Mouse (Mus musculus): ENCODE measurements around the gene Ripk3. TPM values are rescaled to one million over a fixed set of nuclear protein-coding genes. Genes with fewer than 3 reads are reported as not detected.

The Ripk3 gene
- polyA plus RNA-seq, 1 experiment: 7.5 TPM

GRCm38 (mm10) chr14:55747051-55747847 lies 41.4 kb downstream of the Ripk3 start:
- WGBS: 90% methylated on average over 10 of the region's 10 CpGs
- DNase-seq: no peak
- Histone ChIP-seq H3K4me3 (replicated peaks; ENCODE audit: extremely low read depth, low read depth, low read length) (no peak overlapping the region), H3K4me1 (ENCODE audit: control insufficient read depth, insufficient read depth, low read length) (peaks cover 11% of the 10 kb centered on the region)
- TF ChIP-seq CTCF (IDR thresholded peaks at IDR 0.05; ENCODE audit: insufficient read depth, low read length) (no peak), POLR2A (IDR thresholded peaks at IDR 0.05; ENCODE audit: borderline replicate concordance, extremely low read depth, low read depth, low read length) (no peak)

GRCm38 (mm10) chr14:55745861-55746237 lies 42.8 kb downstream of the Ripk3 start:
- TF ChIP-seq CTCF (IDR thresholded peaks at IDR 0.05; ENCODE audit: insufficient read depth, low read length): no peak
- no peak for TF ChIP-seq POLR2A (IDR thresholded peaks at IDR 0.05; ENCODE audit: borderline replicate concordance, extremely low read depth, low read depth, low read length)
- H3K4me1 ChIP-seq (ENCODE audit: control insufficient read depth, insufficient read depth, low read length): peaks cover 11% of the 10 kb centered on the region
- no peak for DNase-seq
- peak overlapping the region; percentile 86 for H3K4me3 ChIP-seq (replicated peaks; ENCODE audit: extremely low read depth, low read depth, low read length)
- 0% methylated on average over 31 of the region's 31 CpGs for WGBS

- 1% methylated on average over 48 of the region's 48 CpGs for WGBS
- DNase-seq: peak; percentile 82
- Histone ChIP-seq H3K4me1 (ENCODE audit: control insufficient read depth, insufficient read depth, low read length) (peaks cover 11% of the 10 kb centered on the region), H3K4me3 (replicated peaks; ENCODE audit: extremely low read depth, low read depth, low read length) (peak within 1 kb of the TSS; percentile 86)
- TF ChIP-seq CTCF (IDR thresholded peaks at IDR 0.05; ENCODE audit: insufficient read depth, low read length): no peak
- peak; percentile 72; the same call in 1 of the 2 replicates for TF ChIP-seq POLR2A (IDR thresholded peaks at IDR 0.05; ENCODE audit: borderline replicate concordance, extremely low read depth, low read depth, low read length)
Observed at GRCm38 (mm10) chr14:55745180-55745860, 43.3 kb downstream of the Ripk3 start, which contains the start of the genes Dhrs1 and Nop9. TSS of gene Dhrs1 (minus strand) at chr14:55745690. TSS of gene Nop9 (plus strand) at chr14:55745693.

GRCm38 (mm10) chr14:55743711-55744110 lies 45.0 kb downstream of the Ripk3 start:
- peak overlapping the region; percentile 1 for H3K4me3 ChIP-seq (replicated peaks; ENCODE audit: extremely low read depth, low read depth, low read length)
- TF ChIP-seq POLR2A (IDR thresholded peaks at IDR 0.05; ENCODE audit: borderline replicate concordance, extremely low read depth, low read depth, low read length): no peak
- peak; percentile 98 for TF ChIP-seq CTCF (IDR thresholded peaks at IDR 0.05; ENCODE audit: insufficient read depth, low read length)
- DNase-seq: peak; percentile 90
- peaks cover 11% of the 10 kb centered on the region for H3K4me1 ChIP-seq (ENCODE audit: control insufficient read depth, insufficient read depth, low read length)
- 17% methylated on average over 10 of the region's 10 CpGs for WGBS

GRCm38 (mm10) chr14:55737086-55737687 lies 51.5 kb downstream of the Ripk3 start:
- TF ChIP-seq CTCF (IDR thresholded peaks at IDR 0.05; ENCODE audit: insufficient read depth, low read length) (no peak), POLR2A (IDR thresholded peaks at IDR 0.05; ENCODE audit: borderline replicate concordance, extremely low read depth, low read depth, low read length) (no peak)
- Histone ChIP-seq H3K4me3 (replicated peaks; ENCODE audit: extremely low read depth, low read depth, low read length) (no peak overlapping the region), H3K4me1 (ENCODE audit: control insufficient read depth, insufficient read depth, low read length) (no peaks in the 10 kb centered on the region)
- DNase-seq: no peak
- WGBS: 62% methylated on average over 9 of the region's 9 CpGs

- WGBS: 73% methylated on average over 4 of the region's 4 CpGs
- no peaks in the 10 kb centered on the region for H3K4me1 ChIP-seq (ENCODE audit: control insufficient read depth, insufficient read depth, low read length)
- no peak overlapping the region for H3K4me3 ChIP-seq (replicated peaks; ENCODE audit: extremely low read depth, low read depth, low read length)
- TF ChIP-seq POLR2A (IDR thresholded peaks at IDR 0.05; ENCODE audit: borderline replicate concordance, extremely low read depth, low read depth, low read length): no peak
- TF ChIP-seq CTCF (IDR thresholded peaks at IDR 0.05; ENCODE audit: insufficient read depth, low read length): no peak
- DNase-seq: no peak
Observed at GRCm38 (mm10) chr14:55735758-55736157, 52.9 kb downstream of the Ripk3 start.

- Histone ChIP-seq H3K4me1 (ENCODE audit: control insufficient read depth, insufficient read depth, low read length) (no peaks in the 10 kb centered on the region), H3K4me3 (replicated peaks; ENCODE audit: extremely low read depth, low read depth, low read length) (no peak overlapping the region)
- TF ChIP-seq POLR2A (IDR thresholded peaks at IDR 0.05; ENCODE audit: borderline replicate concordance, extremely low read depth, low read depth, low read length) (no peak), CTCF (IDR thresholded peaks at IDR 0.05; ENCODE audit: insufficient read depth, low read length) (no peak)
- whole genome bisulfite sequencing: 36% methylated on average over 3 of the region's 3 CpGs
- DNase-seq: no peak
Observed at GRCm38 (mm10) chr14:55735334-55735733, 53.3 kb downstream of the Ripk3 start.

Other genes starting within 250 kb of the Ripk3 start
- 31.6 and 34.1 TPM in 2 replicates for gene Pck2, start 248.6 kb downstream of the Ripk3 start, polyA plus RNA-seq (2012; rRNA removed)
- 96.0 and 124 TPM in 2 replicates for gene Dcaf11, start 228.9 kb downstream of the Ripk3 start, polyA plus RNA-seq (2012; rRNA removed)
- gene A730061H03Rik, start 228.5 kb downstream of the Ripk3 start, polyA plus RNA-seq (2012; rRNA removed): 0.60 and 1.8 TPM in 2 replicates
- 5.1 and 17.5 TPM in 2 replicates for gene Fitm1, start 213.2 kb downstream of the Ripk3 start, polyA plus RNA-seq (2012; rRNA removed)
- 82.8 and 98.6 TPM in 2 replicates for gene Psme1, start 210.7 kb downstream of the Ripk3 start, polyA plus RNA-seq (2012; rRNA removed)
- 20.7 and 20.8 TPM in 2 replicates for gene Emc9, start 203.6 kb downstream of the Ripk3 start, polyA plus RNA-seq (2012; rRNA removed)
- gene Psme2, start 197.8 kb downstream of the Ripk3 start, polyA plus RNA-seq (2012; rRNA removed): 45.0 and 60.5 TPM in 2 replicates
- 37.7 and 42.8 TPM in 2 replicates for gene Rnf31, start 197.2 kb downstream of the Ripk3 start, polyA plus RNA-seq (2012; rRNA removed)
- gene Irf9, start 185.3 kb downstream of the Ripk3 start, polyA plus RNA-seq (2012; rRNA removed): 77.3 and 82.6 TPM in 2 replicates
- 6.0 and 9.7 TPM in 2 replicates for gene Rec8, start 170.8 kb downstream of the Ripk3 start, polyA plus RNA-seq (2012; rRNA removed)
- gene Ipo4, start 152.9 kb downstream of the Ripk3 start, polyA plus RNA-seq (2012; rRNA removed): 52.7 and 83.9 TPM in 2 replicates
- gene Gm49378, start 151.0 kb downstream of the Ripk3 start, polyA plus RNA-seq (2012; rRNA removed): 6.0 and 9.5 TPM in 2 replicates
- 81.4 and 91.7 TPM in 2 replicates for gene Tm9sf1, start 145.1 kb downstream of the Ripk3 start, polyA plus RNA-seq (2012; rRNA removed)
- gene Tssk4, start 138.7 kb downstream of the Ripk3 start, polyA plus RNA-seq (2012; rRNA removed): 0.70 and 1.0 TPM in 2 replicates
- gene Mdp1, start 128.4 kb downstream of the Ripk3 start, polyA plus RNA-seq (2012; rRNA removed): 15.1 and 20.4 TPM in 2 replicates
- gene Gmpr2, start 116.9 kb downstream of the Ripk3 start, polyA plus RNA-seq (2012; rRNA removed): 11.8 and 18.7 TPM in 2 replicates
- 170 and 270 TPM in 2 replicates for gene Nedd8, start 116.7 kb downstream of the Ripk3 start, polyA plus RNA-seq (2012; rRNA removed)
- gene Tinf2, start 107.0 kb downstream of the Ripk3 start, polyA plus RNA-seq (2012; rRNA removed): 11.9 and 14.8 TPM in 2 replicates
- gene Tgm1, start 74.9 kb downstream of the Ripk3 start, polyA plus RNA-seq (2012; rRNA removed): 3.4 and 30.7 TPM in 2 replicates
- 42.0 and 57.3 TPM in 2 replicates for gene Rabggta, start 66.6 kb downstream of the Ripk3 start, polyA plus RNA-seq (2012; rRNA removed)
- gene Dhrs1, start 43.2 kb downstream of the Ripk3 start, polyA plus RNA-seq (2012; rRNA removed): 69.2 and 89.0 TPM in 2 replicates
- 12.7 and 16.8 TPM in 2 replicates for gene Nop9, start 43.2 kb downstream of the Ripk3 start, polyA plus RNA-seq (2012; rRNA removed)
- gene Cideb, start 30.4 kb downstream of the Ripk3 start, polyA plus RNA-seq (2012; rRNA removed): 3.8 and 4.0 TPM in 2 replicates
- 1.1 and 2.6 TPM in 2 replicates for gene Ltb4r2, start 27.4 kb downstream of the Ripk3 start, polyA plus RNA-seq (2012; rRNA removed)
- 6.5 and 7.1 TPM in 2 replicates for gene Ltb4r1, start 22.9 kb downstream of the Ripk3 start, polyA plus RNA-seq (2012; rRNA removed)
- gene Adcy4, start 4.8 kb downstream of the Ripk3 start, polyA plus RNA-seq (2012; rRNA removed): 157 and 169 TPM in 2 replicates
- 26.4 and 27.3 TPM in 2 replicates for gene Nfatc4, start 34.3 kb upstream of the Ripk3 start, polyA plus RNA-seq (2012; rRNA removed)
- gene Nynrin, start 65.1 kb upstream of the Ripk3 start, polyA plus RNA-seq (2012; rRNA removed): 9.4 and 12.4 TPM in 2 replicates
- 0.15 and 0.34 TPM in 2 replicates for gene Cbln3, start 95.5 kb upstream of the Ripk3 start, polyA plus RNA-seq (2012; rRNA removed)
- gene Khnyn, start 96.1 kb upstream of the Ripk3 start, polyA plus RNA-seq (2012; rRNA removed): 20.3 and 24.2 TPM in 2 replicates
- gene Sdr39u1, start 111.4 kb upstream of the Ripk3 start, polyA plus RNA-seq (2012; rRNA removed): 37.6 and 51.9 TPM in 2 replicates
- 1.8 and 1.9 TPM in 2 replicates for gene Cma1, start 155.8 kb upstream of the Ripk3 start, polyA plus RNA-seq (2012; rRNA removed)
- gene Cma2, start 162.1 kb upstream of the Ripk3 start, polyA plus RNA-seq (2012; rRNA removed): not detected in 2 replicates
- not detected in 2 replicates for gene Mcpt1, start 229.1 kb upstream of the Ripk3 start, polyA plus RNA-seq (2012; rRNA removed)
- gene Mcpt9, start 241.6 kb upstream of the Ripk3 start, polyA plus RNA-seq (2012; rRNA removed): not detected in 2 replicates

Measured in lung, adult 2 months (tissue).